Mouse (Mus musculus): ENCODE measurements around the gene Spint3.

Gene Spint3

GRCm38 (mm10) chr2:164540652-164541427 is 32.4 kb downstream of the Spint3 start:
- peaks cover 2% of the 10 kb centered on the region; the same call in 1 of the 2 replicates for H3K27me3 ChIP-seq (ENCODE audit: control insufficient read depth, insufficient read depth, low read length, poor library complexity, severe bottlenecking)
- no peaks in the 10 kb centered on the region for H3K36me3 ChIP-seq (ENCODE audit: control insufficient read depth, insufficient read depth, low read length, poor library complexity, severe bottlenecking)
- DNase-seq (ENCODE audit: low read depth, low spot score) = no peak

- no peak for DNase-seq (ENCODE audit: low read depth, low spot score)
- no peaks in the 10 kb centered on the region for H3K36me3 ChIP-seq (ENCODE audit: control insufficient read depth, insufficient read depth, low read length, poor library complexity, severe bottlenecking)
- peaks cover 2% of the 10 kb centered on the region; the same call in 1 of the 2 replicates for H3K27me3 ChIP-seq (ENCODE audit: control insufficient read depth, insufficient read depth, low read length, poor library complexity, severe bottlenecking)
Measured at GRCm38 (mm10) chr2:164537003-164537402, 36.3 kb downstream of the Spint3 start.

- Histone ChIP-seq H3K36me3 (ENCODE audit: control insufficient read depth, insufficient read depth, low read length, poor library complexity, severe bottlenecking) (no peaks in the 10 kb centered on the region), H3K27me3 (ENCODE audit: control insufficient read depth, insufficient read depth, low read length, poor library complexity, severe bottlenecking) (peaks cover 2% of the 10 kb centered on the region; the same call in 1 of the 2 replicates)
- DNase-seq (ENCODE audit: low read depth, low spot score) = no peak
Measured at GRCm38 (mm10) chr2:164534315-164534714, 38.9 kb downstream of the Spint3 start.

- peak; percentile 84 for DNase-seq (ENCODE audit: low read depth, low spot score)
- H3K27me3 ChIP-seq (ENCODE audit: control insufficient read depth, insufficient read depth, low read length, poor library complexity, severe bottlenecking) = no peaks in the 10 kb centered on the region
- H3K36me3 ChIP-seq (ENCODE audit: control insufficient read depth, insufficient read depth, low read length, poor library complexity, severe bottlenecking) = no peaks in the 10 kb centered on the region
Measured at GRCm38 (mm10) chr2:164531169-164531568, 42.1 kb downstream of the Spint3 start.

GRCm38 (mm10) chr2:164528557-164528956 is 44.7 kb downstream of the Spint3 start:
- Histone ChIP-seq H3K36me3 (ENCODE audit: control insufficient read depth, insufficient read depth, low read length, poor library complexity, severe bottlenecking) (no peaks in the 10 kb centered on the region), H3K27me3 (ENCODE audit: control insufficient read depth, insufficient read depth, low read length, poor library complexity, severe bottlenecking) (no peaks in the 10 kb centered on the region)
- DNase-seq (ENCODE audit: low read depth, low spot score) = no peak

- Histone ChIP-seq H3K27me3 (ENCODE audit: control insufficient read depth, insufficient read depth, low read length, poor library complexity, severe bottlenecking) (no peaks in the 10 kb centered on the region), H3K36me3 (ENCODE audit: control insufficient read depth, insufficient read depth, low read length, poor library complexity, severe bottlenecking) (no peaks in the 10 kb centered on the region)
- peak; percentile 24 for DNase-seq (ENCODE audit: low read depth, low spot score)
Measured at GRCm38 (mm10) chr2:164523301-164523773, 49.9 kb downstream of the Spint3 start.

- Histone ChIP-seq H3K27me3 (ENCODE audit: control insufficient read depth, insufficient read depth, low read length, poor library complexity, severe bottlenecking) (no peaks in the 10 kb centered on the region), H3K36me3 (ENCODE audit: control insufficient read depth, insufficient read depth, low read length, poor library complexity, severe bottlenecking) (no peaks in the 10 kb centered on the region)
- no peak for DNase-seq (ENCODE audit: low read depth, low spot score)
Measured at GRCm38 (mm10) chr2:164522280-164522679, 51.0 kb downstream of the Spint3 start.

- Histone ChIP-seq H3K36me3 (ENCODE audit: control insufficient read depth, insufficient read depth, low read length, poor library complexity, severe bottlenecking) (no peaks in the 10 kb centered on the region), H3K27me3 (ENCODE audit: control insufficient read depth, insufficient read depth, low read length, poor library complexity, severe bottlenecking) (no peaks in the 10 kb centered on the region)
- DNase-seq (ENCODE audit: low read depth, low spot score) = peak; percentile 92
Measured at GRCm38 (mm10) chr2:164521841-164522240, 51.4 kb downstream of the Spint3 start.

- no peaks in the 10 kb centered on the region for H3K36me3 ChIP-seq (ENCODE audit: control insufficient read depth, insufficient read depth, low read length, poor library complexity, severe bottlenecking)
- DNase-seq (ENCODE audit: low read depth, low spot score) = peak; percentile 74
- no peaks in the 10 kb centered on the region for H3K27me3 ChIP-seq (ENCODE audit: control insufficient read depth, insufficient read depth, low read length, poor library complexity, severe bottlenecking)
Measured at GRCm38 (mm10) chr2:164520782-164521181, 52.5 kb downstream of the Spint3 start.

Measured in splenic B cell, adult 2 months (primary cell).